Mouse (Mus musculus) cerebellum, adult (tissue): ENCODE measurements around the gene Cryzl1.

Experiments
- ATAC-seq: cut with Nextera tagmentation; 2 replicates; pipeline ENCODE4 v1.9.2; 2017; ENCODE audit warnings: mild to moderate bottlenecking, moderate library complexity, mixed read lengths; ENCODE audit not compliant: insufficient number of reproducible peaks, low FRiP score, low TSS enrichment

Gene Cryzl1

DNA sequence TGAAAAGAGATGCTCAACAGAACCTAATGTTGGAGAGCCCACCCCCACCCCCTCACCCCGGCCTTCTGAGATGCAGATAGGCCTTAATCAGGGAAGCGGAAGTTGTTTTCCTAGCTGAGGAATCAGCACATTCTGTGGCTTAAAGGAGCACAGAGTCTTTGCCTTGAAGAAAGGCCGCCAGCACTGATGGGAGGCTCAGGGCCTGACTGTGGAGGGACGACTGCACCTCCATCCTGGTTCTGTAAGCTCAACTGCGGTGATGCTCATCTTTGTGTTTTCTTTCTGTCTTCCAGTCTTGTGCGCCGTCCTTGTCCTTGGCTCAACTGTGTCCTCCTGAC, 12.1 kb upstream of the Cryzl1 start:
- ATAC-seq: no peak

DNA sequence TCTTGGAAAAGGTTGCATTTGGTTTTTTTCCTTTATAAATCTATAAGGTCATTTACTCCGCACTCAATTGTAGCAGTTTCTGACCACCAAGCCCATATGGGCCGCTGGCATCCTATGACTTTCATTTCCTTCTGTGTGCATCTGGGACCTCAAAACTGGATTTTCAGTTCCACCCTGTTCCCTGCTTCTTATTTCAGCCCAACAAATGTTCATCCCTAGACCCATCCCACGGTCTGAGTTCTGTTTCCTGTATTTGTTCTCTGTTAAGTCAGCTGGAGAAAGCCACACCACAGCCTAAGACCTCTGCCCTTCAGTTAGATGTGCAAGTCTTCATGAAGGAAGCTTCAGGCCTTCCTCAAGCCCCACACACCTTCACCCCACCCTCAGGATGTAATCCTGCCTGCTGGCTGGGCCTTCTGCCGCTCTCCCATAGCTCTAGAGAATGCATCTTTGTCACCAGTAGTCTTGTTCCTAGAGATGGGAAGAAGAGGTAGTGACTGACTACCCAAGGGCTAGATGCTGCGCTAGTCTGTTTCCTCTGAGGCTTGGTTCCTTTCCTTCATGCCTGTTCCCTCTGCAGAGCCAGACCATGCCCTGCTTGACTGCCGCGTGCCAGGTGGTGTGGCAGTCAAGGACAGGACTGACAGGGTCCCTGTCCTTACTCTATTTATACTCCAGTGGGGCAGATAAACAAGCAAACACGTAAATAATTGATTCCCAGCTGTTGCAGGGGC, 11.6 kb upstream of the Cryzl1 start:
- no peak for ATAC-seq

DNA sequence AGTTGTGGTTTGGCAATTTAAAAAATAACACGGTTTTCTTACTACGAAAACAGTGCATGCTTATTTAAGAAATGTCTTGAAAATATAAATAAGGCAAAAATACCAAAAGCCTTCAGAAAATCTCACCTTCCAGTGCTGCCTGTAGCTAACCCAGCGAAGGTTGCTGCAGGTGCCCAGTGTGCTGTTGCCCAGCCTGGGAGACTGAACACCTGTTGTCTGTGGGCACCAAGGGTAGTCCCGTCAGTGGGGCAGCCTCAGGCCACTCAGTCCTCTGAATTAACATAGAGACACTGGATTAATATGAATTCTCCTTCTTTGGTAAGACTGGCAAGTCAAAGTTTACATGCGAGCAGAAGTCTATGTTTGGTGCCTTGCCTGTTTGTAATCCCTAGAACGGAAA, 9.7 kb upstream of the Cryzl1 start:
- ATAC-seq: no peak

DNA sequence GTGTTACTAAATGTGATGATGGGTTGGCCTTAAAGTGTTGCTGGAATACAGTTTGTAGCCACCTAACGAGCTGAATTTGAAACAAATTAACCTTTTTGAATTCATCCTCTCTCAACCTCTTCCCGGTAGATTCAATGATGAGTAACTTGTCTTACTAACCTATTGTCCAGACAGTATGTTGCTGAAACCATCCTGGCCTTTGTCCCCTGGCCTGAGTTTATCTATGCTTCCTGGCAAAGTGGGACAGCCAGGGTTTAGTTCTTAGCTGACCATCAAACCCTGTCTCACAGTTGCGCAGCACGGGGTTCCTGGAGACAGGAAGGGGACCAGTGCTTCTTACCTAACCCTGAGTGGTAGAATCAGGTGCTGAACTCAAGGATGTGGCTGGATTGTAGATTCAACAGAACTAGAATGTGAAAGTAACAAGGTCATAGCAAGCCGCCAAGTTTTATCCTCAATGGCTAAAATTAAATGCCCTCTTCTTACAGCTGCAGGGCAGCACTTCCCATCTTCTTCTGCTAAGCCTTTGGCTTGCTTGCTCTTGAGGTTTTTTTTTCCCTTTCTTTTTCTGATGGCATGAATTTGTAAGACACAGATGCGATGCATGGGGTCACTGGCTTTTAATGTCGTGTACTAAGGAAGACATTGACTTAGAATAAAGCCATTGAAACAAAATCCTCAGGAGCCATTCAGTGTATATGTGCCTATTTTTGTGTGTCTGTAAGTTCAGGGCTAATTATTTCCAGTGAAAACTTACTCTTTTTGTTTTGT, 7.5 kb upstream of the Cryzl1 start:
- ATAC-seq: no peak

DNA sequence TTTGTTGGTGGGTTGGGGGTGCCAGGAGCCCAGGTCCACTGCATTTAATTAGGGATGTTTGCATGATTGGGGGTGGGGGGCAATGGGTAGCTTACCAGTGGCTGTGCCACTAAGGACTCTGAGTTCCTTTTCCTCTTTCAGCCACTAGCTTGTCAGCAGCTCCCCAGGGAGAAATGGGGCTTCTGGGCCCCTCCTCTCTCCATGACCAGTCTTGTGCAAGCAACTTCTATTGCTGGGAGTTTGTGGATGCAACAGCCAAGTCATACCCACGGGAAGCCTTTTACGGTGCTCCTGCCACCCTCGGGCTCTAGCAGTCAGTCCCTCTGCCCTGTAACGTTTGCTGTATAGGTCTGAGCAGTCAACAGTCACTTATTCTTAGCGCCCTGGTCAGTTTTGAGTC, 6.0 kb upstream of the Cryzl1 start:
- no peak for ATAC-seq

DNA sequence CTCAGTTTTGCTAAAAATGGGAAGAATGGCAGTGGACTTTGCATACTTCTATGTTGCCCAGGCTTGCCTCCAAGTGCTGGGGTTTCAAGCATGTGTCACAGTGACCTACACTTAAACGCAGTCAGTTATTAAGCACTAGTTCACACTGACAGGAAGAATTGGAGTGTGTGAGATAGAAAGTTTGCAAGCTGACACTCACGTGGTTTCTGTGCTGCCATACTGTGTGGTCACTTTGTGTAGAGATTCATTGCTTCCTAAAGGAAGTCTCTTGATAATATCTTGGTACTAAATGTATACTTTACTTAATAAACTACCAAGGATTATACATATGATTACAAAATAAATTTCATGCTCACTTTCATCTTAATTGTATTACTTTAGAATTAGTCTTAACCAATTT, 4.0 kb upstream of the Cryzl1 start:
- ATAC-seq: no peak

DNA sequence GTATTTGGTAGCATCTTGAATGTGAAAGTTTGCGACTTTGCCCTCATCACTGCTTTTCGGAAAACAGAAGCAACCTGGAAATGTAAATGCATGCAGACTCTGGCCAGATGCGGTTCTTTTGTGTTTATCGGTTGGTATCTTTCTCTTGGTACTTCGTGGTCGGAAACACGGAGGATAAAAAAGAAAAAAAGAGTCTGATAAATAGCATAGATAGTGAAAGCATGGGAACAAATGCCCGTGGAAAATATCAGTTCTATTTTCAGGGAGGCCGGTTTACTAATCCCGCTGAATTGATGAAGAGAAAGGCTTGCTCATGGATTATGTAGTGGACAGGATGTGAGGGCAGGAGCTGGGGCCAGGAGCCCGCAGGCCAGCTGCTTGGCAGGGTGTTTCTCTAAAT, 1.7 kb upstream of the Cryzl1 start:
- no peak for ATAC-seq

DNA sequence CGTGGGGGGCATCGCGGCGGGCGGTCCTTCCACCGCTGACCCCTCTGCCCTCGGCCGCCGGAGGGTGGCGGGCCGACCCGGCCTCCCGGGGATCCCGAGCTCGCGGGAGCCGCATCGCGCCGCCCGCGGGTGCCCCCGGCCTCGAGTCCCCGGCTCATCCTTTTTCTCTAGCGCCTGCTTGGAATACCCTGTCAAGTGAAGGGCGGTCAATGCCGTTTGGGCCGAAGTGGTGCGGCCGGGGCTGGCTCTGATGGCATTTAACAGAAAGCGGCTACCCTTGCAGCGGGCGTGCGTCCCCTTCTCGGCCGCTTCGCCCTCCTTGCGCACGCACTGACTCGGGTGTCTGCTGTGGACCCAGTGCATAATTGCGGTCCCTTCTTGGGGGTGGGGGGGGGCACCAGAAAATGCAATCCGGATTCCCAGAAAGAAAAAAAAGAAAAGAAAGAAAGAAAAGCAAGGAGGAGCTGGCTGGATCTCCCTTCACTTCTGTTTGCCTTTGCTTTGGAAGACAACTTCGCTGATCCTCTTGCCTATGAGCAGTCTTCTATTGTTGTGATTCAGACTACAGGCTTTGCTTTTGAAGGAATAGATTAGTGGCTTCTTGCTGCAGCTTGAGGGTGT, 1.2 kb upstream of the Cryzl1 start:
- no peak for ATAC-seq

DNA sequence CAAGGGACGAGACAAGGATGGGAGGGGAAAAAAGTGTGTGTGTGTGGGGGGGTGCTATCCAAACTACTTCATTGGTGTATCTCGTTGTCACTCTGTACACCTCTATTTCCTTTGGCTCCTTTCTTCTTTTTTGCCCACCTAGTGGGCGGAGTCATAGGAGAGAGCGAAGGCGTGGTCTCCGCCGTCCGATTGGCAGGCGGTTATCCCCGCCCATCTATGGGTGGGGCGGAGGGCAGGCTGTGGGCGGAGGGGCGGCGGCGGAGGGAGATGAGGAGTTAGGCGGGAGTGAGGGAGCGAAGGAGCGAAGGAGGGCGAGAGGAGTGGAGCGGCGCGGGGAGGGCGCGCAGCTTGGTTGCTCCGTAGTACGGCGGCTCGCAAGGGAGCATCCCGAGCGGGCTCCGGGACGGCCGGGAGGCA, 299 bp upstream of the Cryzl1 start, which contains the start of gene Itsn1:
Gene Itsn1 (plus strand): TSS at position 216 of the 417 bp plus-strand sequence.
- peak; percentile 80 for ATAC-seq

DNA sequence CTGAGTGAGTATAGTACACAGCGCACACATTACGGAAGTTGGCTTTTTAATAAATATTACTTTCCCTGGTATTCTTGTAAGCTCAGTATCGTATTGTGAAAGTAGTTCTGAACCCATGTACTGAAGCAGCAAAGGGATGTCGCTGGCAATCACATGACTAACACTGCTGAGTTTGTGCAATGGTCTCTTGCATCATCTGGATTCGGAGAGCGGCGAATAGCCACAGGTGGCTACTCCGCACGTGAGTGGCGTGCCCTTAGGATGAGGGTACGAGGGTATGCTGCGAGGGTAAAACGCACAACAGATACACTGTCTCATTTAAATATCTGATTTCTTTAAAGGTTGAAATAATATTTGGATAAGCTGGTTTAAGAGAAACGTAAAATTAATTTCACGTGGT, 1.3 kb downstream of the Cryzl1 start:
- ATAC-seq: no peak

DNA sequence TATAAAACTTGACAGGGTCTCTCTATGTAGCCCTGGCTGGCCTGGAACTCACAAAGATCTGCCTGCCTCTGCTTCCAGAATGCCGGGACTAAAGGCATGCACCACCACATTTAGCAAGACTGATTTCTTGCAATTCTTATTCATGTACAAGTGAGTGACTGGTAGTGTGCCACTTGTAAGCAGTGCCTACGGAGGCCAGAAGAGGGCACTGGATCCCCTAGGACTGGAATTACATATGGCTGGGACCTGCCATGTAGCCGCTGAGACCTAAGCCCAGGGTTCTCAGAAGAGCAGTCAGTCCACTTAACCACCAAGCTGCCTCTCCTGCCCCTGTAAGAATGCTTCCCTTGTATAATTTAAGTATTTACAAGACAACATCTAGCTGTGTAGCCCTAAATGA, 4.5 kb downstream of the Cryzl1 start:
- ATAC-seq: no peak

DNA sequence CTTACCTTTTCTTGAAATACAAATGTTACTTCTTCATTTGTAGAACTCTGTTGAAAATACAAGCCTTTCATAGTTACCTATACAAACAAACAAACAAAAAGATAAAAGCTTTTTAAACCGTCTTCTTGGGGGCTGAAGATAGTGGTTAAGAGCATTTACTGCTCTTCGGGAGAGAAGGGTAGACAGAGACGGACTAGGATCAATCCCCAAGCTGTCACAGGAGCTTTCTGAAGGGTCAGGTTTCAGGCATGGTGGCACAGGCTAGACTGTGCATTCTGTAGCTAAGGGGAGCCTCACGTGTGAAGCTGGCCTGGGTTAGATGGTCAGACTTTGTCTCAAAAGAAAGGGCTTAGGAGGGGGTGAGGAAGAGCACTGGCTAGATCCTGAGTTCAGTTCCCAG, 11.4 kb downstream of the Cryzl1 start:
- no peak for ATAC-seq

DNA sequence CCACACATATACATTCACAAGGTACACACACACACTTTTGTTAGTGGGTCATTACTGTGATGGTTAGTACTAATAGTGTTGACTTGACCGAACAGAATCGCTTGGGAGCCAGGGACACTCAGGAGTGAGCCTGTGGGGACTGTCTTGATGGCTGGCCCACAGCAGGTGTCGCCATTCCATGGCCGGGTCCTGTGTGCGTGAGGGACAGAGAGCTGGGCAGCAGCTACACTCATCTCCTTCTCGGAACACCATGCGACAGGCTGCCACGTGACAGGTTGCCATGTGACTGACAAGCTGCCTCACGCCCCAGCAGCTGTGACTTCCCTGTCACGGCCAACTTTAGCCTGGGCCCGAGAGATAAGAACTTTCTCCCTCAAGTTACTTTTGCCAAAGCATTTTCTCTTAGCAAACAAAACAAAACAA, 11.8 kb downstream of the Cryzl1 start:
- no peak for ATAC-seq

DNA sequence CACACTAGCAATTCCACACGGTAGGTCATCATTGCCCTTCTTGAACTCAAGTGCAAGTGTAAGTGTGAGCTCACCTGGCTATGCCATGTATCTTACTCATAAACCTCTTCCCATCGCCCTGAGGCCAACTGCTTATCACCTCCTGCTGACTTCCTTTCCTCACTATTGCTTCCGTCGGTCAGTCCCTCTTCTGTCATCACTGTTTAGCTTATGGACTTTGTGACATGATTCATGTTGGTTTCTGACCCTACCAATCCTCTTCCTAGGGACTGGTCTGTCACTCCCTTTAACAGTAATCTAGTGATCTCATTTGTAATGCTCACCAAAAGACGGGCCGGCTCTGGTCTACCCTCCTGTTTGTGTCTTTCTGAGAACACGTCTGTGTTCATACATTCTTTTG, 18.5 kb downstream of the Cryzl1 start:
- ATAC-seq: no peak

DNA sequence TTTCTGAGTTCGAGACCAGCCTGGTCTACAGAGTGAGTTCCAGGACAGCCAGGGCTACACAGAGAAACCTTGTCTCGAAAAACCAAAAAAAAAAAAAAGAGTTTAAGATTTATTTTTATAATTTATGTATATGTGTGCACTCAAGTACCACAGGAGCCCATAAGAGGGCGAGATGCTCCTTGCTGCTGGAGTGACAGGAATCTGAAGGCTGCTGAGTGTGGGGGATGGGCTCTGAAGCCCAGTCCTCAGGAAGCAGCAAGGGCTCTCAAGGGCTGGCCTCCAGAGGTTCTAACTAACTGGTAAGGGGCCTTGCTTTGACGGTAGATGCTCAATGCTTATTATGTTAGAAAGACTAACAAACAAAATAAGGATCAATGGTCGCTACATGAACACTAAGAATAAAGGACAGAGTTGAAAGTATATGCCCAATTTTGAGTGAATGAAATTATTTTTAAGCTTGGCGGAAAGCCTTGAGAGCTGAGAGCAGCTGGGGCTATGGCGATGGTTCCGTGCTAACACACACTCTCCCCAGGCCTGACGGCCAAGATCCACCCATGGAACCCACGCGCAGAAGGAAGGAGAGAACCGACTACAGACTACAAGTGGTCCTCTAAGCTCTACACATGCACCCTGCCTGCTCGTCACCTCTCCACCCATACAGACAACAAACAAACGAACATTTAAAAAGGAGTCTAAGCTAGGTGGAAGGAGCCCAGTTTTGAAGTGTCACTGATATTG, 24.0 kb downstream of the Cryzl1 start:
- ATAC-seq: no peak

DNA sequence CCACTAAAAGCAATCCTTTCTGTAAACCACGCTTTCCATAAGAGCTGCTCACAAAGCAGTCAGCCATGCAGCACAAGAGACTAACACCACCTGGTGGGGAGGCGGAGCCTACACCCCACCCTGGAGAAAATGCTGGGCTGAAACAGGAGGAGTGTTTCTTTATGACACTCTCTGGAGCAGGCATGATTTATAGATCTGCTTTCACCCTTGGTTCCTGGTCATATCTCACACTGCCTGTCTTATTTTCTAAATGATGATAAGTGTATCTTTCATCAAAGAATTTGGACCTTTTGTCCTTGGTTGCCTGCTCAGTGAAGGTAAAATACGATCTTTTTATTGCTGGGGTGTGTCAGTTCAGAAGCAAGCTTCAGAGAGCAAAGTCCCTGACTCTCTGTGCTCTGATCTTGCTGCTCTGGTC, 26.0 kb downstream of the Cryzl1 start:
- no peak for ATAC-seq

DNA sequence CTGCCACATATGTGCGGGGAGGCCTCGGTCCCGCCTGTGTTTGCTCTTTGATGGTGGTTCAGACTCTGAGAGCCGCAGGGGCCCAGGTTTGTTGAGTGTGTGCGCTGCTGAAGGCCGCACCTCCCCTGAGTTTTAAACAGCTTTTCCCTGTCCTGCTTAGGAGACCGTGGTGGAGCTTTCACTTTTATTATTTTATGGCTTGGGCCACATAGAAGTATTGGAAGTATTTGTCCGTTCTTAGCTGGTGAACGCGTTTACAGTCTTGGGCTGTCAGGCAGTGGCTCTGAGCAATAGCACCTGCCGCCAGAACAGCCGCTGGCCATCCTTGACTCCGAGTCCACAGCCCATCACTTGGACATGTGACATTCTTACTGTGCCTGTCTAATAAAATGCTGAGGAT, 26.9 kb downstream of the Cryzl1 start:
- ATAC-seq: no peak

DNA sequence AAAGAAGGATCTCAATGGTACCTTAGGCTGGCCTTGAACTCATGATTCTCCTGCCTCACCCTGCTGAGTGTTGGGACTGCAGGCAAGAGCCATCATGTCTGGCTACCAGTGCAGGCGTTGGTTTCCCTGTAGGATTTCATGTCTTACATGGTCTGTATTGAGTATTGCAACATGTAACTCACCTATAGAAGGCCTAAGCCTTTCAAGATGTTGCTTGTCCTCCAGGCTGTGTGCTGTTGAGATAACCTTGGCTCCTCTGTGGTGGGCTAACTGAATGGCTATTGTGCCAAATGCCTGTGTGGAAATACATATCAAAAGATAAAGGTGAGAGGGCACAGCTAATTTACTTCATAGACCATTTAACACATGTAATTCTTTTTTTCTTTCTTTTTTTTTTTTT, 29.8 kb downstream of the Cryzl1 start:
- no peak for ATAC-seq

DNA sequence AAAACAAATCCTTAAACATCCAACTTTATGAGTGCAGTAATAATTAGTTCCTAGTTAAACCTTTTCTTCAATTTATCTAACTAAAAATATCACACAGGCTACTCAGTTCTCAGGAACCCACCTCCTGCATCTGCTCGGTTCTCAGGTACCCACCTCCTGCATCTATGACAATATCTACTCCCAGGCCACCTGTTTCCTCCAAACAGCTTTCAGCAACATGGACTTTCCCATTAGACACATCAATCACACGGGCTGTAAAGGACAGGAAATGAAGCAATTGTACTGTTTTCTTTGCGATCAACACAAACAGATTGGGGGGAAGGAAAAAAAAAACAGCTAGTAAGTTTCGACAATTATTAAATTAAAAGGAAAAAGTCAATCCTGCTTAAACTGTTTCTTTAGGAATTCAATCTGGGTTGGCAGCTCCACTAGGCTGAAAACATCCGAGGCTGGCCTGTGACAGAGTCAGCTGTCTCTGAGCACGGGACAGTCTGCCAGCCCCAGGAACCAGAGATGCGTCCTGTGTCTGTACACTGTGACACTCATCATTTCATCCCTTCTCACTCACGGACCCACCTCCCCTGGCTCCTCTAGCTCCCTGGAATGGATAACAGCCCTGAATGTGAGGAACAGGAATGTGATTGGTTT, 33.5 kb downstream of the Cryzl1 start:
- no peak for ATAC-seq

DNA sequence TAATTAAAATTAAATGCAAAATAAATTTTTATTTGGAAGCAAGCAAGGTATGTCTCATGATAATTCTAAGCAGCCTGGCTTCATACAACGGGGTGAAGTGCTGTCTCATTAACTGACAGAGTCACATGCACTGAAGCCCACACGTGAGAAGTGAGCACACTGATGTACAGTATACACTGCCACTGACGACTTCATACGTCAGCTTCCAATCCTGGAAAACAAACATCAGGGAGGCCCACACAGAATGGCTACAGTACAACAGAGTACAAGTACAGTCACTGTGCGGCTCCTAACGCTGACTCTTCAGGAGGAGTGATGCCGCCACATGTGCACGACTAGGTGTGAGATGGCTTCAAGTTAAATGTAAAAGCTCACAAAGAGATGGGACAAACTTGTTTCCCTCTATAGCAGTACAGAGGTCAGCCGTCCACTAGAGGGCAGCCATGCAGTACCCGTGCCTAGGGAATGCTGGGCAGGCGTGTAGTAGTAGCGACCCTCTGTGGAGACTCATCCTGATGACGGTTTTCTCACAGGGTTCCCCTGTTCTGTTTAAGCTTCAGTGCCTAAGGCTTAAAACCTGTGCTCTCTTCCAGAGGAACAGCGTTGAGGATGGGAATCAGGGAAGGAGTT, 34.2 kb downstream of the Cryzl1 start:
- peak; percentile 86 for ATAC-seq
